Mouse (Mus musculus) heart, embryonic 11.5 days (tissue): Measurements from ENCODE around the gene Med13l. TPM values are rescaled to one million over a fixed set of nuclear protein-coding genes. Genes with fewer than 3 reads are reported as not detected.

Experiments
- ATAC-seq: fragments of 200-750 bp; cut with Nextera tagmentation; replicated peaks from 2 replicates; pipeline ENCODE4 v1.8.0; 2017; ENCODE audit warnings: moderate library complexity; ENCODE audit not compliant: insufficient number of reproducible peaks, low FRiP score, low TSS enrichment
- H3K27ac ChIP-seq: fragments of 300-500 bp; sonication (generic); 2 replicates; pipeline ENCODE4 v1.5.1; 2014; ENCODE audit warnings: mild to moderate bottlenecking, low read depth, low read length
- H3K27me3 ChIP-seq: fragments of 300-500 bp; sonication (generic); 2 replicates; pipeline ENCODE4 v1.6.1; 2014; ENCODE audit warnings: mild to moderate bottlenecking, low read length, mixed read lengths; ENCODE audit not compliant: control insufficient read depth, insufficient read depth
- H3K36me3 ChIP-seq: fragments of 300-500 bp; sonication (generic); 2 replicates; pipeline ENCODE4 v1.6.1; 2014; ENCODE audit warnings: mild to moderate bottlenecking, low read length, moderate library complexity, mixed read lengths; ENCODE audit not compliant: control insufficient read depth, insufficient read depth
- H3K4me1 ChIP-seq: fragments of 300-500 bp; sonication (generic); 2 replicates; pipeline ENCODE4 v1.6.1; 2014; ENCODE audit warnings: low read length; ENCODE audit not compliant: control insufficient read depth, insufficient read depth
- H3K4me2 ChIP-seq: fragments of 300-500 bp; sonication (generic); 2 replicates; pipeline ENCODE4 v1.6.1; 2014; ENCODE audit warnings: mild to moderate bottlenecking, moderate library complexity
- H3K4me3 ChIP-seq: fragments of 300-500 bp; sonication (generic); 2 replicates; pipeline ENCODE4 v1.5.1; 2014; ENCODE audit warnings: low read depth, low read length
- H3K9ac ChIP-seq: fragments of 300-500 bp; sonication (generic); 2 replicates; pipeline ENCODE4 v1.6.1; 2014; ENCODE audit warnings: mild to moderate bottlenecking, low read depth, low read length, moderate library complexity
- H3K9me3 ChIP-seq: fragments of 300-500 bp; sonication (generic); replicated peaks from 2 replicates; pipeline ENCODE4 v1.6.1; 2016; ENCODE audit warnings: low read length; ENCODE audit not compliant: control insufficient read depth
- WGBS: fragments of 180-500 bp; shearing (Covaris S2); extraction: QIAGEN DNeasy Blood & Tissue Kit; methylation state at CpG from one replicate; pipeline ENCODE4 v1.1.7; 2014; ENCODE audit not compliant: insufficient replicate concordance; 5-methylcytosine and 5-hydroxymethylcytosine counted together
- polyA plus RNA-seq: library from polyadenylated mRNA; unstranded; fragments of >200 nt; fragmentation: Nextera tagmentation; extraction: Ambion mirVana; gene quantifications from 2 replicates; pipeline ENCODE4 v1.2.1, GENCODE M21; 2014

Med13l gene
- polyA plus RNA-seq, 1 experiment from 2014 or later = 9.7 TPM

- Histone ChIP-seq H3K36me3 (no peaks in the 10 kb centered on the region), H3K27ac (no peak overlapping the region), H3K9ac (no peak overlapping the region), H3K4me3 (no peak overlapping the region), H3K4me1 (peaks cover 51% of the 10 kb centered on the region), H3K4me2 (peak overlapping the region; percentile 1; the same call in 1 of the 2 replicates), H3K9me3 (0 out of 2 replicates have a peak, but pooled peaks cover 2% of the 10 kb centered on the region), H3K27me3 (no peaks in the 10 kb centered on the region)
- 36% methylated on average over 6 of the region's 6 CpGs for WGBS
- no peak for ATAC-seq
Observed at GRCm38 (mm10) chr5:118590868-118591267, 30.4 kb downstream of the Med13l start.

DNA sequence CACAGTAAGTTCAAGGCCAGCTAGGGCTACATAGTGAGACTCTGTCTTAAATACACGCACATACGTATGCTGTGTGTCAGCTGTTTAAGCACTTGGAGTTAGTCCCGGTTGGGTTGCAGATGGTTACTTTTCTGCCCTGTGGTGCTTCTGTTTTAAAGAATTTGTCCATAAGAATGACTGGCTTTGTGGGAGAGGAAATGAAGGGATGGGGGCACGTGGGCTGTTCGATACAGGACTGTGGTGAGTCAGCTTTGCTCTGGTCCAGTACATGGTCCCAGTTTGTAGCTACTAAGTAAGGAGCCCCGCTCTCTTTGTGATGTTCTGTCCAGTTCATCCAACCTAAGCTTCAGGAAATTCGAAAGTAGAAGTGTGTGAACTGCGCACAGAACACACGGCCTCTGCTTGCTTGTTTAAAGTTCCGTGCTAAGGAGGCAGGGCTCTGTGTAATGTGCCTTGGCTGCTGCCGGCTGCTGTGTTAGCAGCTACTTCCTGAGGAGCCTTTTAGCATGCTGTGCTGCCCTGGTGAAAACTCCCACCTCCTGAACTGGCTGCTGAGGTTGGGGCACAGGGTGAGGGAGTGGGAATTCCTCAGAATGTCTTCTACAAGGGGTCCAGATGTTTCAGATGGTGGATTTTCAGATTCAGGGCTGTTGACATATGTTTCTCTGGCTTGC lies 31.5 kb downstream of the Med13l start:
- H3K4me1 ChIP-seq = peaks cover 56% of the 10 kb centered on the region
- peak overlapping the region; percentile 29; the same call in 1 of the 2 replicates for H3K4me2 ChIP-seq
- H3K9me3 ChIP-seq = 0 out of 2 replicates have a peak, but pooled peaks cover 2% of the 10 kb centered on the region
- H3K9ac ChIP-seq = no peak overlapping the region
- H3K36me3 ChIP-seq = no peaks in the 10 kb centered on the region
- ATAC-seq = no peak
- H3K27me3 ChIP-seq = no peaks in the 10 kb centered on the region
- WGBS = 32% methylated on average over 11 of the region's 11 CpGs
- no peak overlapping the region for H3K4me3 ChIP-seq
- H3K27ac ChIP-seq = 0 out of 2 replicates have a peak overlapping the region, but pooled peaks have one; percentile 13

DNA sequence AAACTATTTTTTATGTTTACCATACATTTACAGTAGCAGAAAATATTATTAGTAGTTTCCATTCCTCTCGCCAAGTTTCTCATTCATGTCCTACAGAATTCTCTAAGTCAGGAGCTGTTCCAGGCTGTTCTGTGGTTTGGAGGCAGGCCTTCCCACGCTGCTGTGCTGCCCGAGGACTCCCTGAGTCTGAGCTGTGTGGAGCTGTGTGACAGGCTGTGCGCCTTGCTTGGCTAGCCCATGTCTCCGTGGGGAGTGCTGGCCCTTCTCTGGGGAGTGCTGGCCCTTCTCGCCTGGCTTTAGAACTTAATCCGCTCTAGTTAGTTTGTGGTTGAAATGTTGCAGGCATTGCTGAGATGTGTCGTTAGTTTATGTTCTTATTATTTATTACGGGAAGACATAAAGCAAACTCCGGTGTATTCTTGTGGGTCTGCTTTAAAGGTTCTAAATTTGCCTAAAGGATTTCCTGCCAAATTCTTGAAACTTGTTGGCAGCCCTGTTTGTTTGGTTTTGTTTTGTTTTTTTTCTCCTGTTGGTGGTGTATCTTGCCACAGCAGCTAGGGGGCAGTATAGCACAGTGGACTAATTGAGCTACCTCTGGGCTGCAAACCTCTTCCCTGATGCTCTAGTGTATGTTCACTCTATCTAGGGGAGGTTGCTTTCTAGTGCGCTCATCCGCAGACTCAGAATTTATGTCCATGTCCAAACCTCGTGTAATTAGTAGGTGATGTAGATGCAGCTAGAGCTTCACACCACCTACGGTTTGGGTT lies 34.2 kb downstream of the Med13l start:
- Histone ChIP-seq H3K4me3 (no peak overlapping the region), H3K4me2 (no peak overlapping the region), H3K27me3 (no peaks in the 10 kb centered on the region), H3K4me1 (peaks cover 45% of the 10 kb centered on the region), H3K27ac (no peak overlapping the region), H3K9ac (no peak overlapping the region), H3K36me3 (no peaks in the 10 kb centered on the region), H3K9me3 (no peaks in the 10 kb centered on the region)
- 66% methylated on average over 14 of the region's 14 CpGs for WGBS
- ATAC-seq = no peak

DNA sequence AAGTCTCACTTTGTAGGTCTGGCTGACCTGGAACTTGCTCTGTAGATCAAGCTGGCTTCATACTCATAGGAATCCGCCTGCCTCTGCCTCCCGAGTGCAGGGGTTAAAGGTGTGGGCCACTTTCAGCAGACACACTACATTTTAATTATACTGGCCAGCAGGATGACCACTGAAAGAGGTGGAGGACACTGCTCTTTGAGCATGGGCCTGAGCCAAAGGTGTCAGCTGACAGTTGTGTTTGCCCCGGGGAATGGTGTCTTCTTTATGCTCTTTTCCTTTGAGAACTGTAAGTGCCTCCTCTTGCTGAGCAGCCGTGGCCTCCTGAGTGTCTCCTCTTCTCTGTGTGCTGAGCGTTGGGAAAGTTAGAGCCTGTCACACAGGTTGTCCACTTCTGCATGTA lies 35.4 kb downstream of the Med13l start:
- no peak for ATAC-seq
- no peaks in the 10 kb centered on the region for H3K9me3 ChIP-seq
- H3K4me2 ChIP-seq = no peak overlapping the region
- H3K4me3 ChIP-seq = no peak overlapping the region
- H3K27me3 ChIP-seq = no peaks in the 10 kb centered on the region
- H3K9ac ChIP-seq = no peak overlapping the region
- WGBS = 81% methylated on average over 5 of the region's 5 CpGs
- no peaks in the 10 kb centered on the region for H3K36me3 ChIP-seq
- peaks cover 47% of the 10 kb centered on the region for H3K4me1 ChIP-seq
- no peak overlapping the region for H3K27ac ChIP-seq

- WGBS = 80% methylated on average over 15 of the region's 15 CpGs
- H3K4me3 ChIP-seq = no peak overlapping the region
- H3K27me3 ChIP-seq = no peaks in the 10 kb centered on the region
- H3K36me3 ChIP-seq = no peaks in the 10 kb centered on the region
- H3K4me1 ChIP-seq = peaks cover 42% of the 10 kb centered on the region
- H3K9ac ChIP-seq = no peak overlapping the region
- H3K9me3 ChIP-seq = no peaks in the 10 kb centered on the region
- H3K4me2 ChIP-seq = no peak overlapping the region
- no peak for ATAC-seq
- no peak overlapping the region for H3K27ac ChIP-seq
Observed at GRCm38 (mm10) chr5:118596452-118597092, 36.1 kb downstream of the Med13l start.

DNA sequence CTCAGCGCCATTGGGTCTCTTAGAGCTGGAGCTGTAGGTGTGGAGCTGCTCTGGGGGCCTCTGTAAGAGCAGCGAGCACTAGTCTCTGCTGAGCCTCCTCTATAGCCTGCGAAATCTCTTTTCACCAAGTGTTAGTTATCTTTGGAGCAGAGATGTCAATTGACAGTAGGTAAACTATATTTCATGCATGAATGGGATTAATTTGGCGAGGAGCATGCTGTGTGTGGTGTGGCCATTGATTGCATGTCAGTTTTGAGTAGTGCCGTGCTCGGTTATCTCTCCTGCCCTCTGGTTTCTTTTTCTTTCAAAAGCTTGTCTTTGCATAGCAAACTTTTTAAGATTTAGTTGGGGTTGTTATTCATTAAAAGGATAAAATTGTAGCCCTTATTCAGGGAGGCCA lies 38.1 kb downstream of the Med13l start:
- no peaks in the 10 kb centered on the region for H3K36me3 ChIP-seq
- H3K27ac ChIP-seq = no peak overlapping the region
- no peak overlapping the region for H3K4me3 ChIP-seq
- peaks cover 40% of the 10 kb centered on the region for H3K4me1 ChIP-seq
- no peak overlapping the region for H3K9ac ChIP-seq
- H3K9me3 ChIP-seq = no peaks in the 10 kb centered on the region
- no peaks in the 10 kb centered on the region for H3K27me3 ChIP-seq
- no peak overlapping the region for H3K4me2 ChIP-seq
- WGBS = 69% methylated on average over 6 of the region's 6 CpGs
- ATAC-seq = no peak

DNA sequence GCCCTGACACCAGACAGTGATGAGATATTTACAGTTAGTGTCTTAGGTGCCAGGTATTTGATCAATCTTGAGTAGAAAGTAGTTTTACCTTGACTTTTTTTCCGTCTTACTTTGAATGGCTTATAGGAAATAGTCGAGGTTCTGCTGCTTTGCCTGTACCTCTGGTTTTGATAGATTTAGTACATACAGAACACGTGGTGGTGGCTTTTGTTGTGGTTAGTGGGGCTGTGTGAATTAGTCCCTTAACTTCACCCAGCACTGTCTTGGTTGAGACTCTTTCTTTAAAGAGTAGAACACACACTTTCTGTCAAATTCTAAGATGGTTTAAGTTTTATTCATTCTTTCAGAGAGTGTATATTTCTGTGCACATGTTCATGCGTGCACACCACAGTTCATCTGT lies 41.0 kb downstream of the Med13l start:
- Histone ChIP-seq H3K4me1 (peaks cover 42% of the 10 kb centered on the region), H3K9ac (no peak overlapping the region), H3K4me2 (no peak overlapping the region), H3K27ac (no peak overlapping the region), H3K27me3 (no peaks in the 10 kb centered on the region), H3K4me3 (no peak overlapping the region), H3K36me3 (no peaks in the 10 kb centered on the region), H3K9me3 (no peaks in the 10 kb centered on the region)
- ATAC-seq = no peak
- 78% methylated on average over 4 of the region's 4 CpGs for WGBS

GRCm38 (mm10) chr5:118602706-118603105 lies 42.2 kb downstream of the Med13l start:
- H3K4me1 ChIP-seq = peaks cover 42% of the 10 kb centered on the region
- WGBS = 58% methylated on average over 7 of the region's 7 CpGs

More at GRCm38 (mm10) chr5:118602706-118603105, 42.2 kb downstream of the Med13l start:
- Histone ChIP-seq H3K9me3 (no peaks in the 10 kb centered on the region), H3K36me3 (no peaks in the 10 kb centered on the region), H3K27me3 (no peaks in the 10 kb centered on the region), H3K4me3 (no peak overlapping the region), H3K4me2 (no peak overlapping the region), H3K9ac (no peak overlapping the region), H3K27ac (no peak overlapping the region)
- no peak for ATAC-seq
